Mouse (Mus musculus): ENCODE data around the gene Olfr1386.
"Not testable (repeated sequence)": the region's sequence is repeated elsewhere in the genome, so short reads cannot be mapped to it uniquely, and the experiment has no call there.

Olfr1386 gene

DNA sequence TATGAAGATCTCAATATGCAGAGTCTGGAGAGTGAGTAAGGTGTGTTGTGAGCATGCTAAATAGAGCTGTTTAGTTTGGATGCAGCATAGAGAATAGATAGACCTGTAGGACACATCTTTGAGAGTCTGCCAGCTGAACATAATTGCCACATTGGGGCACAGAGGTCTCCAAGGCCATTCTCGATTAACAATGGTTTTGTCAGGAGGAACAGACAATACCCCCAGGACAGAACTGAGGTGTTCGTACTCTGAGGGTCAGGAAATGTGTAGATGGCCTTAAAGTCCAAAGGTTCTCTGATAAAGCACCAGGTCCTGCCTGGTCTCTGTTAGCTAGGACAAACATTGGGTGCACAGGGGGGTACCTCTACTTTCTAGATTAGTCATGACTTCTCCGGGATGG, at the start of gene Olfr1386:
Olfr1386 (plus strand) TSS at position 301 of the 400 bp plus-strand sequence.
- DNase-seq: not testable (repeated sequence)

DNA sequence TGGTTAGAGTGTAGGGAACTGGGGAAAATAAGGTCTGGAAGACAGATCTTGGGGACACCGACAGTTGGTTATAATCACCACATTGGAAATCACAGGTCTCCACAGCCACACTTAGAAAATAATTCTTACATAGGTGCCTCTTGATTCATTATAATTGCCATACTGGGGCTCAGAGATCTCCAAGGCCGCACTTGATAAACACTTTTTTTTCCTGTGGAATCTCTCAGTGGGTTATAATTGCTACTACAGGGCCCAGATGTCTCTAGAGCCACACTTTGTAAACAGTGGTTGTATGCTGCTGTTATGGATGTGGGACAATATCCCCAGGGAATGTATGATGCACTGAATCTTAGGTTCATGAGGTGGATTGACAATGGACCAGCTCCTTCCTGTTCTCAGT, 42.1 kb upstream of the Olfr1386 start, which contains the start of gene Olfr1389:
Olfr1389 (plus strand) TSS at position 301 of the 400 bp plus-strand sequence.
- DNase-seq: no peak

DNA sequence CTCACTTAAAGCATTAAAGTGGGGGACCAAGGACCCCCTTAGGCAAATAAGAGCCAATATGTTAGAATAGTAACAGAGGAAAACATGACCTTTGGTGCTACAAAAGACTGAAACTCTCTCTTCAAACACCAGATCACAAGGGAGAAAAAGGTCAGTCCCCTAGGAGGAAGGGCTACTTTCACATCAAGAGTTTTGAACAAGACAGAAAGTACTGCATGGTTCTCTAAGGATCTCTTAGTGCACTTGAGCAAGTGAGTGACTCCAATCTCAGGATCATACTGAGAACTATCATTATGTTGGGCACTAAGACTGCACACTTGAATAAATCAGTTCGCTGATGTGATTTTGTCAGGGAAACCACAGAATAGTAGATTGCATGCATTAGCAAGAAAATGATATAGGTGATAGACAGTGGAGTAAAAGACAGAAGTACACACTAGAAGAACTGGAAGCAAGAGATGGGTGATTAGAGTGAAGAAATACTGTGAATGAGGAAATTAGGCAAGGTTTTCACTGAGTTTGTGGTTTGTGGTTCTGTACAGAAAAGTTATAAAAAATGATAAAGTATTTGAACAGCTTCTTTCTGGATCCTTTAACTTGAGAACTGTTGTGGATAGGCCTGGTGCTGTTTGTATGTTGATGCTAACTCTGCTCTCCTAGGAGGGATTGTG, 39.5 kb upstream of the Olfr1386 start:
- no peak for DNase-seq

DNA sequence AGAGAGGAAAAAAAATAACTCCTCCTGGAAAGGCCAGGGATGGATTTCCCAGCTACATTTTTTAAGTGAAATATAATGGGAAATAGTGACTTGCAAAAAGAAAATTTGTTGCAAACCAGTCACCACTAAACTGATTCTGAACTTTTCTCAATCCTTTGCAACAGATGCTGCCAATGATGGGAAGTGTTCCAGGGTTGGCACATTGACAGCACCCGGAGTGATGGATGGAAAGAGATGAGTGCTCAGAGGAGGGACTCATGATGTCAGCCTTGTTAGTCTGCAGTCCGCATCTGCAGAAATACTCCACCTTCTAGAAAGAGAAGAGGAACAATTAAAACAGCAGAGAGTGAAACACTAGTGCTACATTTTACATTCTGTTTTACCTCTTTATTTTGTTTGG, 35.2 kb upstream of the Olfr1386 start:
- DNase-seq: no peak

DNA sequence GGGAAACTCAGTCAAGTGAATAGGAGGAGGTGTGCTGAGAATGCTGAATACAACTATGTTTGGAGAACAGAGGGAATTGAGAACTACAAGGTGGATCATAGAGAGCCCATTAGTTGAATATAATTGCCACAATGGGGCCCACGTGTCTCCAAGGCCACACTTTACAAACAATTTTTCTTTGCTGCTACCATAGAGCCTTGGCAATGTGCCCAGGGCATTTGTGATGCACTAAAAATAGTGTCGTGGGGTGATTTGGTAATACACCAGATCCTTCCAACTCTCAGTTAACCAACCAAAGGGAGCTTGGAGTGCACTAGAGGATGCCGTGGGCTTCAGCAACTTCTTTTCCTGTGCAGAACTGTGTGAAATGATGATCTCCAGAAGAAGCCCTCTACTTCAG, 28.4 kb upstream of the Olfr1386 start, which contains the start of gene Olfr1388:
Olfr1388 (plus strand) TSS at position 214 of the 400 bp plus-strand sequence.
- DNase-seq: no peak

DNA sequence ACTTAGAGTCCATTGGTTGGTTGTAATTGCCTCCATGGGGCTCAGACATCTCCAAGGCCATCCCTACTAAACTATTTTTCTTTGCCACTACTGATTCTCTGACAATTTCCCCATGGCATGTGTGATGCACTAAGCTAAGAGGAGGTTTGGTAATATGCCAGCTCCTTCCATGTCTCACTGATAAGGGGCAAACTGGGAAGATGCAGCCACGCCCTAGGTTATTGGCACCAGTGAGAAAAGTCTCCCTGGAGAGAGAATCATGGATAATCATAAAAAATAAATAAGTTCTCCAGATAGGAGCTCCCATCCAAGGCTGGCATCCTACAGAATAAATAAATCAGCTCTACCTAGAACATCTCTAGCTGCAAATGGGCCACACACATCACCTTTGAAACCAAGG, 9.8 kb upstream of the Olfr1386 start, which contains the start of gene Olfr1387:
Olfr1387 (plus strand) TSS at position 301 of the 400 bp plus-strand sequence.
- no peak for DNase-seq

DNA sequence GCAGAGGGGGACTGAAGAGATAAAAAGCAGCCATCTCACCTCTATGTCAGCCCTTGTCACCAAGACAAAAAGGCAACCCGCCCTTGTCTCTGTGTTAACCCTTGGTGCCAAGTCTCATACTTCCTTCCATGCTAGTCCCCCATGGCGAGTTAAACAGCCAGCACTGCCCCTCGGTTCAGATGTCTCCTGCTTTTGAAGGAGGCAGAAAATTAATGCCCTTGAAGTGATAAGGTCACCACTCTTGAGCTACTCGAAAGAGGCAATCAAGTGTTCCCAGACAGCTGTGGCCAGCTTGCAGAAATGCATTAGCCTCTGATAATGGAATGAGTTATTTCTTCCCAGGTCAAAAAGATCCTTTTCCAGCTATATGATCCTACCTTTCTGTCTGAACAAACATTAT, 21.1 kb downstream of the Olfr1386 start:
- DNase-seq: no peak

DNA sequence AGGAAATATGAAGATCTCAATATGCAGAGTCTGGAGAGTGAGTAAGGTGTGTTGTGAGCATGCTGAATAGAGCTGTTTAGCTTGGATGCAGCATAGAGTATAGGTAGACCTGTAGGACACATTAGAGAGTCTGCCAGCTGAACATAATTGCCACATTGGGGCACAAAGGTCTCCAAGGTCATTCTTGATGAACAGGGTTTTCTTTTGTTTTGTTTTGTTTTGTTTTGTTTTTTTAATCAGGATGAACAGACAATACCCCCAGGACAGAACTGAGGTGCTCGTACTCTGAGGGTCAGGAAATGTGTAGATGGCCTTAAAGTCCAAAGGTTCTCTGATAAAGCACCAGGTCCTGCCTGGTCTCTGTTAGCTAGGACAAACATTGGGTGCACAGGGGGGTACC, 23.9 kb downstream of the Olfr1386 start, which contains the start of gene Olfr1385:
Olfr1385 (plus strand) TSS at position 301 of the 400 bp plus-strand sequence.
- DNase-seq: not testable (repeated sequence)

DNA sequence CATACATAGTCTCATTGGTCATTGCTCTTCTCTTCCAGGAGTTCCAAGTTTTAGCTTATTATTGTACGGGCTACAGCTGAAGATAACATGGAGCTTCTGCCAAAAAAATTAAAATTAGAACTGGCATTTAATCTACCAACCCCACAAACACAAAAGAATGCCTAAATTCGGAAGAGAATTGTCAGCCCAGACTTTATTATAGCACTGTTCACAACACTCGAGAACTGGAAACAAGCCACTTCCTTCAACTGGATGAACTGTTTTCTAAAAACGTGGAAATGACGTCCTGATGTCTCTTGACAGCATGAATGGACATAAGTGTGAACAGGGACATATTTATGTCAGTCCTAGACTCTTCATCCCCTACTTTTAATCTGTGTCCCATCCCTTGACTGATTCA, 53.2 kb downstream of the Olfr1386 start:
- DNase-seq: no peak

DNA sequence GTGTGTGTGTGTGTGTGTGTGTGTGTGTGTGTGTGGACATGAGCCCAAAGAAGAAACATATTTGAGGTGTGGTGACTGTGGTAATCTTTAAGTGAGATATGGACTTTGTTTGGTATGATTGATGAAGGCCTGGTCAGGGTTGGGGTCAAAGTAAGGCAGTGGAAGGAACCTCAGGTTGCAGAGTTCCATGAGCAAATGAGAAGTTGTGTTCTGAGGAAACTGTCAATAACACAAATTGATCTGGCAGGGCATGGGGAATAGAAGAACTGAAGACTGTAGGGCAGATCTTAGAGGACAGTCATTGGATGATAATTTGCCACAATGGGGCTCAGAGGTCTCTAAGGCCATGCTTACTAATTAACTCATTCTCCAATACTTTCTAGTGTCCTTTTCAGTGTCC, 54.5 kb downstream of the Olfr1386 start, which contains the start of gene Olfr1383:
Olfr1383 (plus strand) TSS at position 301 of the 400 bp plus-strand sequence.
- DNase-seq: no peak
